Mouse (Mus musculus): Measurements from ENCODE around the gene Fance. TPM values are rescaled to one million over a fixed set of nuclear protein-coding genes. Genes with fewer than 3 reads are reported as not detected.

The Fance gene
- 24.7 and 28.3 TPM in 2 replicates for polyA plus RNA-seq (2016; fragmentation: Nextera tagmentation; extraction: Ambion mirVana)

DNA sequence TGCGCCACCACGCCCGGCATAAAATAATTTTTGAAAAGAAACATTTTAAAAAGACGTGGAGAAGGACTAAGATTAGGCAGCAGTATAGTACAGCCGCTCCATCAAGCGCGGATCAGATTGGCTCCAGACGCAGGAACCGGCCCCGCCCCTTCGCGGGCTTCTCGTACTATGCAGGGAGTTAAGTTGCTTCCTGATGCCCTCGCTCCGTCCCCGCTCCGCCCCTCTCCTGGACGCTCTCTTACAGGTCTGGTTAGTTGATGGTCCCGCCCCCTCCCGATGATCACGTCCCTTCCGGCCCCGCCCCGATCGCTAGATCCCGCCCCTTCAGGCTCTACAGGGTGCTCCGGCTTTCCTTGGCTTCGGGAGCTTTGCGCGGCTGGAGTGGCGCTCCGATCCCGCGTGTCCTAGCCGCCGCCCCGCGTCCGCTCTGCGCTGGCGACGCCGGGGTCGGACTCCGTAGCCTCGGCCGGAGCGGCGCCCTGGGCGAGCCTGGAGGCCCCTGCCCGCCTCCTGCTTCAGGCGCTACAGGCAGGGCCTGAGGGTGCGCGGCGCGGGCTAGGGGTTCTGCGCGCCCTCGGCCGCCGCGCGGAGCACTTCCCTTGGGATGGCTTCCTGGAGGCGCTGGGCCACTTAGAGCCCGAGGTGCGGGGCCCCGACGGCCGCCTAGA is at the start of gene Fance:
Fance (plus strand) TSS at position 308 of the 668 bp plus-strand sequence.
- Histone ChIP-seq H3K4me1 (peaks cover 28% of the 10 kb centered on the region), H3K4me3 (peak within 1 kb of the TSS; percentile 77), H3K27ac (peak within 1 kb of the TSS; percentile 79), H3K36me3 (peaks cover 26% of the 10 kb centered on the region), H3K9ac (peak within 1 kb of the TSS; percentile 85), H3K9me3 (replicated peaks) (no peaks in the 10 kb centered on the region), H3K27me3 (no peaks in the 10 kb centered on the region), H3K4me2 (replicated peaks) (peak within 1 kb of the TSS; percentile 85)
- WGBS = under 1% methylated on average over 69 of the region's 69 CpGs
- peak; percentile 97 for ATAC-seq (ENCODE audit: low FRiP score)

DNA sequence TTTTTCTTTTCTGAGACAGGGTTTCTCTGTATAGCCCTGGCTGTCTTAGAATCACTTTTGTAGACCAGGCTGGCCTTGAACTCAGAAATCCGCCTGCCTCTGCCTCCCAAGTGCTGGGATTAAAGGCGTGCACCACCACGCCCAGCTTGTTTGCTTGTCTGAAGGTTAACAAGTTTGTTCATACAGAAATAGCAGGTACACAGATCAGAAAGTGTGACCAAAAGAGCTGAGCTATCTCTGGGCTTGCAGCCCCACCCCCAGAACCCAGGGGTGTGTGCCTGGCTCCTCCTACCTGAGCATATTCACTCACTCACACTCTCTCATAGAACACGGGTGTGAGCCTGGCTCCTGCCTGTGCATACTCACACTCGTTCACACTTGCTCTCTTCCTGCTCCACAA is 46.1 kb upstream of the Fance start:
- H3K36me3 ChIP-seq = no peaks in the 10 kb centered on the region
- H3K27me3 ChIP-seq = no peaks in the 10 kb centered on the region
- WGBS = 95% methylated on average over 5 of the region's 5 CpGs
- no peak for ATAC-seq (ENCODE audit: low FRiP score)
- no peak overlapping the region for H3K27ac ChIP-seq
- H3K9me3 ChIP-seq (replicated peaks) = no peaks in the 10 kb centered on the region
- peaks cover 10% of the 10 kb centered on the region; the same call in 1 of the 2 replicates for H3K4me1 ChIP-seq
- H3K4me2 ChIP-seq (replicated peaks) = no peak overlapping the region
- H3K4me3 ChIP-seq = no peak overlapping the region
- H3K9ac ChIP-seq = no peak overlapping the region

DNA sequence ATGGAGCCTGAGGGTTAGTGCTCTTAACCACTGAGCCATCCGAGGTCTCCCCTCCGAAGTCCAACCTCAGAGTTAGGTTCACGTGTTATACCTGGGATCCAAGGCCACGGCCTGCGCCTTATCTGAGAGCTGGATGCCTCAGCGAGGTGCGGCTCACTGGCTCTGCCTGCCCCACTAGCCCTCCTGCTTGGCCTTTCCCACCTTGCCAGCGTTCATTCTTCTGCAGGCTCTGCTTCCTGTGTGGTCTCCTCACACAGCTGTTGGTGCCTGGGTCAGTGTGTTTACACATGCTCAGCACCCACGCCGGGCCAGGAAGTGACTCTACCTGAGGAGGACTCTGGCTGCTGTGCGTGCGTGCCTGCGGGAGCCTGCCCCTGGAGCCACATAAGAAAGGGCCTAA is 43.2 kb upstream of the Fance start:
- Histone ChIP-seq H3K4me3 (no peak overlapping the region), H3K9me3 (replicated peaks) (no peaks in the 10 kb centered on the region), H3K36me3 (no peaks in the 10 kb centered on the region), H3K27ac (no peak overlapping the region), H3K9ac (no peak overlapping the region), H3K4me2 (replicated peaks) (no peak overlapping the region), H3K4me1 (peaks cover 10% of the 10 kb centered on the region; the same call in 1 of the 2 replicates), H3K27me3 (no peaks in the 10 kb centered on the region)
- no peak for ATAC-seq (ENCODE audit: low FRiP score)
- 76% methylated on average over 13 of the region's 13 CpGs for WGBS

DNA sequence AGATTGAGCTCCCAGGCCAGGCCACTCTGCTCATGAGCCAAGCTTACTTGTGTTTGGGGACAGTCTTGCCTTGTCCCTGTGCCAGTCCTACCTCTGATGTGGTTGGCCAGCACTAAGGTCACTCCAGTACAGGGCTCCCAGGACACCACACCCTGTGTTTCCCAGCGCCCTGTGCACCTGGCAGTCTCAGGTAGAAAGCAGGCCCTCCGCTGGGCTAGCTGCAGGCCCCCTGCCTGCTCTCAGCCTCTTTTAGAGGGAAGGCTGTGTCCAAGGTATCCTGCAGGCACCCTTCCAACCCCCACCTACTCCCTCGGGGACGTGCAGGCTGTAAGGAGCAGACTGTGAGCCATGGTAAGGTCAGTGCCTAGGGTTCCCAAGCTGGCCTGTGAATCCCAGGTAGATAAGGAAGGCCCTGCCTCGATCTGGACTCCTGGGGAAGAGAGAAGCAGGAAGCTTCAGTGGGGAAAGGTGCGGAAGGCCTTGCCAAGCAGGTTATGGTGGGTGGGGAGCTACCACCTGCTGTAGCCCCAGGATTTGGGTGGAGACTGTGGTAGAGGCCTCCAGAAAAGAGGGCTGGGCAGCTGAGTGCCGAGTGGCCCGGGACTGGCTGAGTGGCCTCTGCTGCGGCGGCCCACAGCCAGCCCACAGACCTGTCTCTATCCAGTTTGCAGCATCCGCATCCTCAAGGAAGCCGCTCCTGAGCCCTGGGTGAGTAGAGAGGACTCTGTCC is 41.6 kb upstream of the Fance start:
- no peak for ATAC-seq (ENCODE audit: low FRiP score)
- peaks cover 10% of the 10 kb centered on the region; the same call in 1 of the 2 replicates for H3K4me1 ChIP-seq
- H3K36me3 ChIP-seq = no peaks in the 10 kb centered on the region
- H3K27ac ChIP-seq = no peak overlapping the region
- WGBS = 82% methylated on average over 12 of the region's 12 CpGs
- H3K9ac ChIP-seq = no peak overlapping the region
- H3K4me2 ChIP-seq (replicated peaks) = no peak overlapping the region
- no peak overlapping the region for H3K4me3 ChIP-seq
- no peaks in the 10 kb centered on the region for H3K27me3 ChIP-seq
- no peaks in the 10 kb centered on the region for H3K9me3 ChIP-seq (replicated peaks)

DNA sequence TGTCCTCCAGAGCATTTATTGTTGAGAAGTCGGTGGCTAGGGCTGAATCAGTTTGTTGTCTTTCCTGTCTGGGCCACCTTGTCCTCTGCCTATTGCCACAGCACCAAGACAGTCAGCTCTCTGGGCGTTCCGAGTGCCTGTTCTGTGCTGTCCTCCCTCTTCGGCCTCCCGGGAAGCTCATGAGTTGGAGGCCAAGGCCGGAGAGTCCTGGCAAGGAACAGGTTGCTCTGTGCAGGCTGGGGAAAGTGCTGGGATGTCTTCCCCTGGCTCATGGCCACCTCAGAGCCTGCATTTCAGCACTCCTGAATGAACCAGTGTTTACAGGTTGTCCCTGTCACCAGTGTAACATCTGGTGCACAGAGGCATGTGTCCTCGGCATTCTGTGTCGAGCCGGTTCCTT is 41.0 kb upstream of the Fance start:
- Histone ChIP-seq H3K27me3 (no peaks in the 10 kb centered on the region), H3K27ac (no peak overlapping the region), H3K4me3 (no peak overlapping the region), H3K36me3 (no peaks in the 10 kb centered on the region), H3K9ac (no peak overlapping the region), H3K4me1 (peaks cover 12% of the 10 kb centered on the region), H3K9me3 (replicated peaks) (no peaks in the 10 kb centered on the region), H3K4me2 (replicated peaks) (no peak overlapping the region)
- ATAC-seq (ENCODE audit: low FRiP score) = no peak
- WGBS = 83% methylated on average over 9 of the region's 9 CpGs

DNA sequence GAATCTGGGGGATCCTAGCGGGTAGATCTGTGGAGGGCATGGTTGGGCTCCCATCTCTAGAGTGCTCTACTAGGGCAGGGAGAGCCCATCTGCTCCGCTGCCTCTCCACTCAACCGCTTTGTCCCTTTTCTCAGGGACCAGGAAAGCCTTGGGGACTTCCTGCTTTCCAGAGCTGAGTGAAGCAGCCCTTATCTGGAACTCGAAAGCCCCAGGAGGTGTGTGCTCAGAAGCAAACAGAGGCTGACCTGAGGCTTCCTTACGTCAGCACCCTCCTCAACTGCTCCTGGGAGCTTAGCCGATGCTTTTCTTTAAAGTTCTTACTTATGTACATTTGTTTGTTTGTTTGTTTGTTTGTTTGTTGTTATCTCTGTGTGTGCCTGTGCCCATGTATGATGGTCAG is 40.5 kb upstream of the Fance start:
- Histone ChIP-seq H3K9me3 (replicated peaks) (no peaks in the 10 kb centered on the region), H3K9ac (no peak overlapping the region), H3K4me3 (no peak overlapping the region), H3K4me1 (peaks cover 16% of the 10 kb centered on the region), H3K27ac (no peak overlapping the region), H3K36me3 (no peaks in the 10 kb centered on the region), H3K27me3 (no peaks in the 10 kb centered on the region), H3K4me2 (replicated peaks) (no peak overlapping the region)
- WGBS = 78% methylated on average over 6 of the region's 6 CpGs
- no peak for ATAC-seq (ENCODE audit: low FRiP score)

DNA sequence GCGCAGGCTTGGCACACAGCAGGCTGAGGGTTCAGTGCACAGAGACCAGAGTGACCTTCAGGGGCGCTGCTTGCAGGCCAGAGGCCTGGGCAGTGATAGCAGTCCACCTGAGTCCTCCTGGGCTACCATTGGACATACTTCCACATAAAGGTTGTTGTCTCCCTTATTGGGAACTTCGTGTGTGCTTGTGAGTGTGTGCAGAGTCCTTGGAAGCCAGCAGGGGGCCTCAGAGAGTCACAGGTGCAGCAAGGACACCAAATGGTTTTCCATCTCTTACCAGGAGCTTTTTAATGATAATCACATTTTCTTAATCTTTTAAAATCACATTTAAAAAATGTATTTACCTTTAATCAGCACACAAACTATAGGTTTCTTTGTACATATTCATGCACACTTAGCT is 38.6 kb upstream of the Fance start:
- WGBS = 81% methylated on average over 3 of the region's 3 CpGs
- no peak for ATAC-seq (ENCODE audit: low FRiP score)
- no peaks in the 10 kb centered on the region for H3K36me3 ChIP-seq

DNA sequence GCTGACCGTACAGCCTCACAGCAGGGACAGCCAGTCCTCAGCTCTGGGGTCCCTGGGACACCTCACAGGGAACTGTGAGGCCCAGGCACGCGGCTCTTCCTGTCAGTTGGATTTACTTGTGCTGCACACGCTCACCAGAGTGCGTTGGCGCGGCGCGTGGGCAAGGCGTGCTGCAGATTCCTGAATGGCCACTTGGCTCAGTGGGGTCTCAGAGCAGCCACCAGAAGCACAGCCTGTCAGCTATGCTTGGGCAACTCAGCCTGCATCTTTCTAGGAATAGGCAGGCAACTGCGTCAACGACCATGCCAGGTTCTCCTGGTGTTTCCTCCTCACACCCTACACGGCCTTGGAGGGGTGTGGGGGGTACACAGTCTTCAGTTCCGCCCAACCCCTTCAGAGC is 36.1 kb upstream of the Fance start:
- Histone ChIP-seq H3K9me3 (replicated peaks) (no peaks in the 10 kb centered on the region), H3K9ac (no peak overlapping the region; the same call in 1 of the 2 replicates), H3K4me2 (replicated peaks) (no peak overlapping the region), H3K4me3 (no peak overlapping the region), H3K4me1 (peaks cover 44% of the 10 kb centered on the region), H3K36me3 (no peaks in the 10 kb centered on the region), H3K27me3 (no peaks in the 10 kb centered on the region), H3K27ac (peak overlapping the region; percentile 9; the same call in 1 of the 2 replicates)
- ATAC-seq (ENCODE audit: low FRiP score) = no peak
- 88% methylated on average over 14 of the region's 14 CpGs for WGBS

More for the DNA sequence above, 38.6 kb upstream of the Fance start:
- Histone ChIP-seq H3K27me3 (no peaks in the 10 kb centered on the region), H3K9ac (no peak overlapping the region), H3K9me3 (replicated peaks) (no peaks in the 10 kb centered on the region), H3K27ac (no peak overlapping the region), H3K4me2 (replicated peaks) (no peak overlapping the region), H3K4me3 (no peak overlapping the region), H3K4me1 (peaks cover 27% of the 10 kb centered on the region)

DNA sequence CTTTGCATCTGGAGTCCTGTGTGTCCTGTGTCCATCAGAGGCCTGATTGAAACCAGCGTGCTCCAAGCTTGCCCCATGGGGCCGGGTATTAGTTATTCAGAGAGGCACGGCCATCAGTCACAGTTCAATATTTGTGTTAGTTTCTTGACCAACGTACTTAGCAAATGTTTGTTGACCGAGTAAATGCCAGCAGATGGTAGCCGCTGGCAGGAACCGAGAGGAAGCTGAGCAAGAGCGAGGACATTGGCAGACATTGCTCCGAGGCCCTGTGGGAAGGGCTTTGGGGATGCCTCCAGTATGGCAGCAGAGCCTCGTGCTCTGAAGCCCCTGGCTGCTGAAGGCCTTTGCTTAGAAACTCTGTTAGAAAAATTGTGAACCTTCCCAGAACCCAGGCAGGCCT is 35.6 kb upstream of the Fance start:
- 61% methylated on average over 10 of the region's 10 CpGs for WGBS
- no peak overlapping the region for H3K4me2 ChIP-seq (replicated peaks)
- no peak overlapping the region for H3K9ac ChIP-seq
- H3K4me1 ChIP-seq = peaks cover 39% of the 10 kb centered on the region
- no peak overlapping the region for H3K27ac ChIP-seq
- no peaks in the 10 kb centered on the region for H3K27me3 ChIP-seq
- no peaks in the 10 kb centered on the region for H3K36me3 ChIP-seq
- H3K9me3 ChIP-seq (replicated peaks) = no peaks in the 10 kb centered on the region
- no peak for ATAC-seq (ENCODE audit: low FRiP score)
- H3K4me3 ChIP-seq = no peak overlapping the region

DNA sequence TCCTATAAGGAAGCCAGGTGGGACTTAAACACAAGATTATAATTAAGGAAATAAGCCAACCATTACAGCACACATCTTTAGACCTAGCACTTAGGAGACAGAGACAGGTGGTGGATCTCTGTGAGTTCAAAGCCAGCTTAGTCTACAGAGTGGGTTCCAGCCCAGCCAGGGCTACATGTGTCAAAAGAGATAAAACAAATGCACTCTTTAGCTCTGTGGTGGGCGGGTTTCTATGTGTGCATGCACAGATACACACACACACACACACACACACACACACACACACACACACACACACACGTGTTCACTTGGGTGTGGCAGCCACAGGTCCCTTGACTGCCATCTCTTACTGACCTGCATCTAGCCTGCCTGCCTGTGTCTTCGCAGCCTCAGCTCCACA is 35.2 kb upstream of the Fance start:
- H3K9me3 ChIP-seq (replicated peaks) = no peaks in the 10 kb centered on the region
- H3K4me3 ChIP-seq = no peak overlapping the region
- WGBS = 83% methylated on average over 3 of the region's 3 CpGs
- no peak for ATAC-seq (ENCODE audit: low FRiP score)
- no peak overlapping the region for H3K4me2 ChIP-seq (replicated peaks)
- no peaks in the 10 kb centered on the region for H3K27me3 ChIP-seq
- no peak overlapping the region for H3K9ac ChIP-seq
- peaks cover 38% of the 10 kb centered on the region for H3K4me1 ChIP-seq
- H3K27ac ChIP-seq = no peak overlapping the region
- no peaks in the 10 kb centered on the region for H3K36me3 ChIP-seq

DNA sequence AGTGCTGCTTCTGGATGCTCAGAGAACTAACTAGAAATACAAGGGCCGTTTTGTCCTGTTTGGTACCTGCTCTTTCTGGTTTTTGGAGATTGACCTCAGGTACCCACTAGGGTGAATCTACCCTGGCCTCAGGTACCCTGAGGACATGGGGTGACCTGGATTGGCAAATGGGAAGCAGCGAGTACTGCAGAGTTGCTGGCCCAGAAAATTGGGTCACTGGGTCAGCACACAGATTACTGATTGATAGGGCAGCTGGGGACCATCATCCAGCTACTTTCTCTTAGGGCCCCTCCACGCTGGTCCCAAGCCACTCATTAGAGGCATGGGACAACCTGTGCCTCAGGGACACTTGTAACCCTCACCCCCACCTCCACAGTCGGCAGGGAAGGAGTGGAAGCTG is 34.1 kb upstream of the Fance start:
- no peak for ATAC-seq (ENCODE audit: low FRiP score)

DNA sequence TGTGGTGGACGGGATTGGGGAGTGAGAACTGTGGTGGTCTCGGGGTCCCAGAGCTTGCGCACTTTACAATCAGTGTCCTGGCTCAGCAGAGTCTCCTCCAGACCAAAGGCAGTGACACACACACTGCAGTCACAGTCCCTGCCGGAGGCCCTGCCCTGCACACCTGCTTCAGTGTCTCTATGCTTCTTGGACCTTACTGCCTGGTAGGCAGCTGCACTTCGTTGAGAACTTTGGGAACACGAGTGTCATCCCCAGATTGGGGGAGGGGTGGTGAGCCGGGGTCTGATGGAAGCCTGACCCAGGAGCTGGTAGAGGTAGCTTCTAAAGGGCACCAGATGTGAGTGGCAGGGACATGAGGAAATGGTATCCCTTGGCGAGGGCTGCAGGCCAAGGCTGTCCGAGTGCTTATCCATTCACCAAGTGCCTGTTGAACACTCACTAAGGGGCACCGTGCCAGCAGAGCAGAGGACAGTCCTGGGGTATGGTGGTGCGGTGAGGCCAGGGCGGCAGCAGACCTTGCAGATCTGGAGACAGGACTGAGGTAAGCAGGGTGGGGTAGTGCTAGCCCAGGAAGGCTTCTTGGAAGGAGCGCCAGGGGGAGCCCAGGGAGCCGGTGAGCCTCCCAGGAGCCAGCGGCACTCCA is 33.4 kb upstream of the Fance start:
- no peak overlapping the region for H3K4me3 ChIP-seq
- H3K36me3 ChIP-seq = no peaks in the 10 kb centered on the region
- ATAC-seq (ENCODE audit: low FRiP score) = 0 out of 2 replicates have a peak, but pooled peaks have one; percentile 19
- H3K4me1 ChIP-seq = peaks cover 40% of the 10 kb centered on the region
- no peaks in the 10 kb centered on the region for H3K27me3 ChIP-seq
- no peak overlapping the region for H3K4me2 ChIP-seq (replicated peaks)
- WGBS = 71% methylated on average over 15 of the region's 15 CpGs
- H3K9me3 ChIP-seq (replicated peaks) = no peaks in the 10 kb centered on the region
- H3K9ac ChIP-seq = no peak overlapping the region
- H3K27ac ChIP-seq = no peak overlapping the region

More for the DNA sequence above, 34.1 kb upstream of the Fance start:
- H3K4me3 ChIP-seq = no peak overlapping the region
- 37% methylated on average over 4 of the region's 4 CpGs for WGBS
- no peak overlapping the region for H3K27ac ChIP-seq
- H3K4me2 ChIP-seq (replicated peaks) = no peak overlapping the region
- H3K27me3 ChIP-seq = no peaks in the 10 kb centered on the region
- H3K4me1 ChIP-seq = peaks cover 38% of the 10 kb centered on the region
- no peaks in the 10 kb centered on the region for H3K36me3 ChIP-seq
- no peaks in the 10 kb centered on the region for H3K9me3 ChIP-seq (replicated peaks)
- H3K9ac ChIP-seq = no peak overlapping the region
